Mouse (Mus musculus) adrenal gland, postnatal 25 days (tissue): ENCODE results near the gene Caly. TPM values are rescaled to one million over a fixed set of nuclear protein-coding genes. Genes with fewer than 3 reads are reported as not detected.

Experiments used
- DNase-seq: peaks from one replicate; pipeline ENCODE4 v3.0.0; 2021; ENCODE audit warnings: mixed read lengths
- total RNA-seq: library from RNA; stranded (reverse); gene quantifications from 2 replicates; pipeline ENCODE4 v1.2.3, GENCODE M21; 2021

Caly gene
- total RNA-seq, 1 experiment from 2014 or later = 5.8 TPM

DNA sequence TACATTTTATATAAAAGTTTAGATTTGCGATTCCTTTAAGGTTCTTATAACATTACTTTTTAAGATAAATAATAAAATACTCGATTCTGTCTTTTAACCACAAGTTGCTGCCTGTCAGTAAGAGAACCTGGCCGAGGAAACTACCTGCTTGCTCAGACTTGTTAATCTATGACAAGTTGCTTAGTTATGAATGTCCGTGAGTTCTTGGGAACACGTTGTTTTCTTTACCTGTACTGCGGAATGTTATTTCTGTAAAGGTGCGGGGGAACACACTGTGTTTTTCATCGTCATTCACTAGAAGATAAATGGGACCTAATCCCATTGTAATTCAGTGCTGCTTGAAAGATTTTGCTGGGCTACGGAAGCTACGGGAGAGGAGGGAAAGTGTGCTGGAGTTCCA, 8.3 kb upstream of the Caly start:
- DNase-seq = no peak

DNA sequence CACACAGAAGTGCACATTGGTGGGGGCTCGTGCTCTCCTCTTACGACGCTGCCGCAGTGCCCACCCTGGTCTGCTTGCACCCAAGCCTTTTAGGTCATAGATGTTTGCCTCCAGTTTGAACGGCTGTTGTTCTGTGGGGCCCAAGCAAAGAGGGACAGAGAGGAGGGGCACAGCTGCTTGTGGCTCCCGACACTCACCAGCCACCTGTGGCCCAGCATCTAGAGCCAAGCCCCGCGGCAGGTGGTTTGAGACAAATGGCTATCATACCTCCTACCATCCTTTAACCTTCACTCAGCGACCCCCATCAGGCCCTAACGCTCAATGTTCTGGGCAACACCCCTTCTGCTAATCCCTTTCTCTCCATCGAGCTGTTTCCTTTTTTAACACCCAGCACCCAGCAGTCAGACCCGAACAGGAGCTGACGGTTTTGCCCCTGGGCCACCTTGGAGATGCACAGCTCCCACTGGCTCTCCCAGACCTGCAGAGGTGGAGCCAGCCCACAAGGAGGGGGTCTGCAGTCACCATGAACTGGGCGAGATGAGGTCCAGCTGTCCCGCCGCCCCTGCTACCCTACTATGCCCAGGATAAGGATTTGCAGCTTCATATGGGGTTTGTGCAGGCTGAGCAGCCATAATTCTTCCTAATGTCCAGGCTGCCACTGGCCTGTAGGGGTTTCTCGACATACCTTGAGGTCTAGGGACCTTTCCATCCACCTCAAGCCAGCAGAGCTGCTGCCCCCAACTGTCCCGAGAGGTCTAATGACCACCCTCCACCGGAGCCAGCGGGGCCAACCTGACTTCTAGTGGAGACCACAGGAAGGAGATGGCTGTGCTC, 723 bp downstream of the Caly start:
- no peak for DNase-seq

DNA sequence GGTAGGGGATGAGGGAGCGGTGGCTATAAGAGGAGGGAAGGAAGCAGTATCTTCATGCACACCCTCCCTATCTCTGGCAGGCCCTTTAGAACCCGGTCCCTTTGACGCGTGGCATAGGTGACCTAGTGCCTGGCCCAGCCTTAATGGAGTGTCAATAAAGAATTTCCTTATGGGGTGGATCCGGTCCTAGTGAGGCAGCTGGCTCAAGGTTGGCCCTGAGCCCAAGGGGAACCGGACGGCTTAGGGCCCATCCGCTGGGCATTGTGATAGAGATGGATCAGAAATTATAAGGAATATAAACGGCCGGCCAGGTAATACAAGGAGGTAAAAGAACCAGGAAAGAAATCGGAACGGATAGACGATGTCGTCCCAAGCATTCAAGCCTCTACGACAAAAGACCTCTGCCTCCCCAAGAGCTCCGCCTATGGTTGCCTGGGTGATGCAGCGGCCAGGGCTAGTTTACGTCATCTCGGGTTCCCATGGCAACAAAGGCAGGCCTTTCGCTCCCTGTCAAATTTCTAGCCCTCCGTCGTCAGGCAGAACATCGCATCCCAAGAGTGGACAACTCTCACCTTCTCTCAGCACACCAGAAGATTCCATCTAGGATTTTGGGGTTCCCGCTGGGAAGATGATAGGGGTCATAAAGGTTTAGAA, 1.7 kb downstream of the Caly start:
- peak; percentile 83 for DNase-seq

DNA sequence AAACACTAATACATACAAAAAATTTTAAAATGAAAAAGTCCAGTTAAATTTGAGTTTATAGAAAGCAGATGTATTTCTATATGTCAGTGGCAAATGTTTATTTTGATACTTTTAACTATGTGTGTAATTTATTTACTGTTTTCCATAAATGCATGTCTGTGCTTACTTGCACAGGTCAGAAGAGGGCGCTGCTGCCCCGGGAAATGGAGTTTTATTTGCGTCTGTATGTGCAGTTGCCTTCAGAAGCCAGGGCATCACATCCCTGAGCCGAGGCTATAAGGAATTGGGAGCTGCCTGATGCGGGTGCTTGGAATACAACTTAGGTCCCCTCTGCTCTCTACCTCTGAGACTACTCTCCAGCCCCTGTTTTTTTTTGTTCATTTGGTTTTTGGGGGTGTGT, 3.6 kb downstream of the Caly start:
- DNase-seq = peak; percentile 76

DNA sequence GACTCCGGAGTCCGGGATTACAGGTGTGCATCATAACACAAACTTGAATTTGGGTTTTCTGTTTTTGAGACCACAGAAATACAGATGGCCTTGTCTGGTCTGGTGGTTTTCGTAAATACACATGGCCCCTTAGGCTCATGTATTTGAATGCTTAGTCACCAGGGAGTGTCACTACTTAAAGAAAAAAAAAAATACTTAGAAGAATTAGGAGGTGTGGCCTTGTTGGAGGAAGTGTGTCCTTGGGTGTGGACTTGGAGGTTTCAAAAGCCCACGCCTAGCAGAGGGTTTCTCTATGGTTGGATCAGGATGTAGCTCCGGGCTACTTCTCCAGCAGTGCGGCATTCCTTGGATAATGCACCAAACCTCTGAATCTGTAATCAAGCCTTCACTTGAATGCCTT, 4.7 kb downstream of the Caly start:
- no peak for DNase-seq

DNA sequence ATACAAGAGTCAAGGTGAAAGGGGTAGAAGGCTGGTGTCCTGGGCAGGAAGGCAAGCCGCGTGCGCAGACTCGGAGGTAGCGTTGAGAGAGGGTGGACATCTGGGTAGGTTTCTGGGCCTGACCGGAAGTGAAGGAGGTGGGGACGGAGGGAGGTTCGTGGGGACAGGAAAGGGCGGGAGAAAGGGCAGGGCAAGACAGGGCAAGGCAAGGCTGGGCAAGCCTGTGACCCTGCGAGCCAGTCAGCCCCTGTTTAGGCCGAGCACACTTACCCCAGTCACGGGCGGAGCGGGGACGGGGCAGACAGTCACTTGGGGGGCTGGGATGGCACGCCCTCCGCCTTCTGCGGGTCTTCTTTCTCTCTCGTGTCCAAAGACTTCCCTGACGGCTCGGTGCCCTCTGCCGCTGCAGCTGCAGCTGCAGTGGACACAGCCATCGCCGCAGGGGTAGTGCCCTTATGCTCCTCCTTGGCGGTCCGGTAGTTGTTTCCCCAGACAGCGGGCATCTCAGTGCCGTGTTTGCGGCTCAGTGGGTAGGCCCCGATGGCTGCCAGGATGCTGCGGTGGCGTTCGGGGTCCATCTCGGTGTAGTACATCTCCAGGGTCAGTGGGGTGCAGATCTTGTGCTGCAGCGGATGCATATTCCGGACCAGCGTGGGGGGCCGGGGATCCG, 12.2 kb downstream of the Caly start:
- DNase-seq = no peak

DNA sequence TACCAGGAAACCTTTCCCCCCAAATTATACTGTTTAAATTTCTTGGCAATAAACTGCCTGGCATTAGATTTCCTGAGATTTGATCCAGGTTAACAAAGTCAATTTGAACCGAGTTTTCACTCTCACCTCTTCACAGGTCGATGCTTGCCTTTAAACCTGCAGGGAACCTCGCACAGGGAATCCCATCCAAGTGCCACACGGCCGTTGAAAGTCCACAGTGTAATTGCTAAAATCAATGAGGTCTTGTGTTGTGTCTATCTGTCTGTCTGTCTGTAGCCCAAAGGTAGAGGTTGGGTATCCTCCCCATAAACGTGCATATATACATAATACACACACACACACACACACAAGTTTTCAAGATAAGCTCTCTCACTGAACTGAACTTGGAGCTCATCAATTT, 15.0 kb downstream of the Caly start:
- DNase-seq = no peak

DNA sequence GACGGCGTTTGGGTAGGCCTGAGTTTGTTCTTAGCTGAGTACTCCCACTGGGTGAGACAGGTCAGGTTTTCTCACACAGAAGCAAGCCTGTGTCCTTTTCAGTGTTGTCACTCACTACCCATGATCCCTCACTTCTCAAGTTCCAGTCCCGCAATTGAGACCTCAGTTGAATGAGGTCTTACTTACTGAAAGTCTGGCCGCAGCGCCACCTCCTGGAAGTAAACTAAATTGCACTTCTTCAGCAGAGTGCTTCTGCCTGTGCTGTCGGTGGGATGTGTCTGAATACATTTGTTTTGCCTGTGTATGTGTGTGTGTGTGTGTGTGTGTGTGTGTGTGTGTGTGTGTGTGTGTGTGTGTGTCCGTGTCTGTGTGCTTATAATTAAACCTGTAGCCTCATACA, 19.3 kb downstream of the Caly start:
- DNase-seq = peak; percentile 62

DNA sequence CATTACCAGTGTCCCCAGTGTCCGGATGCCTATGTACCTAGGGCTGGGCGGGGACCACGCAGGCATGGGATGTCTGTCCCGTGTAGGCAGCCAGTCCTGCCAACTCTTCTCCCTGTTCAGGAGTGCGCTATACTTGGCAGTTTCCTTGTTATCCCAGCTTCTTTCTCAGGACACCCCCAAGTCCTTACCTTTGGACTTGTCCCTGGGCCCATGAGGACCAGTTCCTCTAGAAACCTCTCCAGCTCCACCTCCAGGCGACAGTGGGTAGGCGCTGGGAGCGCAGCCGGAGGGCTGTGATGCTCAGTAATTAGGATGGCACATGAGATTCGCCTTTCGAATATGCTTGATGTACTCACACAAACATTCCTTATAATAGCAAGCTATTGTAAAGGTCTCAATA, 20.0 kb downstream of the Caly start:
- no peak for DNase-seq

DNA sequence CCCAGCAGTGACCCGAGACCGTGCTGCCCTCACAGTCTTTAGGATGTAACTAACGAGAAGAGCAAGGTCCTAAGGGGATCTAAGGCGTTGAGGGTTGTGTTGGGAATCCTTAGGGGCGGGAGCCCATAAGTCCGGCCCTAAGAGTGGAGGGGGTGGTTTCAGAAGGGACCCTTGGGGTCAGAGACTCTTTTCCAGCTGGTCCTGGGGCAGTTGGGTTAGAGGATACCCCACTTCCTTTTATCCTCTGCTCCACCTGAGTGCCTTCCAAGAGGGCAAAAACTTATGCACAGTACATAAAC, 20.6 kb downstream of the Caly start:
- no peak for DNase-seq

DNA sequence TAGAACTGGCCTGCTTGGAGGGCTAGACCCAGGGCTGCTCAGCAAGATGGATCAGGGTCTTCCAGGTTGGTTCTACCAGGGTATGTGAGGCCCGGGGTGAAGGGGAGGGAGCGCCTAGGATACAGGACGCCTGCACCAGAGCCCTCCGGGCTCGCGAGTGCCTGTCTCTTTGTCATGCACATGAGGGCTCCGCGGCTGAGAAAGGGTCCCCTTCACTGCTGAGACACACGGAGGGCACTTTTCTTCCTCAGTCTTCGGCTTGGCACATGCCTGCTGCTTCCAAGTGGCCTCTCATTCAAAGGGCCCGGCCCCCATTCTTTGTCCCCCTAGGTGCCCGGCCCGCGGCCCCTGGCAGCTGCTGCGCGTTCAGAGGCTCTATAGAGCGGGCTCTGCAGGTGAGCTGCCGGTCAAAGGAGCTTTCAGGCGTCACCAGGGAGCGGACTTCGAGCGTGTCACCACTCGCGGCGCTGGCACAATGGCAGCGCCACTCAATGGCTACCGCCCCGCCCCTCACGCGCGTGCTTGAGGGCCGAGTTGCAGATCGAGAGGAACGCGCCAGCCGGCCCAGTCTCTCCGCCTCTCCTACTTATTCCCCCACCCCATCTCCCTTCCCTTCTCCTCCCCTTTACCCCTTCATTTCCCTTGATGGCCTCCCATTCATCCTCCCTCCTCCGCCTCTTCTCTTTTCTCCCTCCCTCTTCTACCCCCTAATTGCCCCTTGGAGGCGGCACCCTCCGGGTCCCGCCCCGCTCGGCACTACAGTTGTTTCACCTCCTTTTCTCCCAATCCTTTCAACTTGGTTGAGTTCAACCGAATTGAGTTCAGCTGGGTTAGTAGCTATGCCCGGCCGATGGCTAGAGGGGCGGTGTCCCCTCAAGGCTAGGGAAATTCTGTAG, 21.2 kb downstream of the Caly start:
- DNase-seq = peak; percentile 41

DNA sequence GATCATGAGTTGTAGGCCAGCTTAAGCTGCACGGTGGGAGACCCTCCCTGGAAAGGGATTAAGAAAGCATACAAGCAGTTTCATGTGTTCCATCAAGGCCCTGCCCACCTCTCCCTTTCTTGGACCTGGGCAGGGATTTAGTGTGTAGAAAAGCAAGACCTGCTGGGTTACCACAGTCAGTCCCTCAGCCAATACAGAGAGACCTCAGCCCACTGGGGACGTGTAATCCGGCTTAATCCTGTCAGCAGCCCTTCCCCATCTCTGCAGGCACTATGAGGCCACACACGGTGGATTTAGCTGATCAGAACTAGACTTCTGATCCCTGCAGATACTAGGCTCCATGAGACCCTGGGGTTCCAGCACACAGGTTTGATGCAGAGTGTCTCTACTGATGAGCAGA, 22.7 kb downstream of the Caly start:
- DNase-seq = no peak

DNA sequence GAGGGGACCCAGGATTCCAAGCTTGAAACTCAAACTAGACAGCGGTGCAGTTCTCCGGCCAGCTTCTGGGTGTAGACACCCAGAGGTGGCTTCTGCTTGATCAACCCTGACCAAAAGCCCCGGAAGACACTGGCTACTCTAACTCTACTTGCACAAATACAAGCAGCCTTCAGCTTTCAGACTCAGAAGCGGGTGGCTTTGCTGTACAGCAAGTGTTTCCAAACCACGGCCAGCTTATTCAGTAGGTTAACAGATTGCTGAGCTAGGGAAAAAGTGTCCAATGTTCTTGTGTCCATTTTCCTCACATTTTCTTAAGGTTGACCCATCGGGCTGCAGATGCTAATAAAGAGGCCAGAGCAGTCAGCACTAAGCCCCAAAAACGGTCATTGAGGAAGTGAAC, 23.8 kb downstream of the Caly start:
- DNase-seq = no peak

DNA sequence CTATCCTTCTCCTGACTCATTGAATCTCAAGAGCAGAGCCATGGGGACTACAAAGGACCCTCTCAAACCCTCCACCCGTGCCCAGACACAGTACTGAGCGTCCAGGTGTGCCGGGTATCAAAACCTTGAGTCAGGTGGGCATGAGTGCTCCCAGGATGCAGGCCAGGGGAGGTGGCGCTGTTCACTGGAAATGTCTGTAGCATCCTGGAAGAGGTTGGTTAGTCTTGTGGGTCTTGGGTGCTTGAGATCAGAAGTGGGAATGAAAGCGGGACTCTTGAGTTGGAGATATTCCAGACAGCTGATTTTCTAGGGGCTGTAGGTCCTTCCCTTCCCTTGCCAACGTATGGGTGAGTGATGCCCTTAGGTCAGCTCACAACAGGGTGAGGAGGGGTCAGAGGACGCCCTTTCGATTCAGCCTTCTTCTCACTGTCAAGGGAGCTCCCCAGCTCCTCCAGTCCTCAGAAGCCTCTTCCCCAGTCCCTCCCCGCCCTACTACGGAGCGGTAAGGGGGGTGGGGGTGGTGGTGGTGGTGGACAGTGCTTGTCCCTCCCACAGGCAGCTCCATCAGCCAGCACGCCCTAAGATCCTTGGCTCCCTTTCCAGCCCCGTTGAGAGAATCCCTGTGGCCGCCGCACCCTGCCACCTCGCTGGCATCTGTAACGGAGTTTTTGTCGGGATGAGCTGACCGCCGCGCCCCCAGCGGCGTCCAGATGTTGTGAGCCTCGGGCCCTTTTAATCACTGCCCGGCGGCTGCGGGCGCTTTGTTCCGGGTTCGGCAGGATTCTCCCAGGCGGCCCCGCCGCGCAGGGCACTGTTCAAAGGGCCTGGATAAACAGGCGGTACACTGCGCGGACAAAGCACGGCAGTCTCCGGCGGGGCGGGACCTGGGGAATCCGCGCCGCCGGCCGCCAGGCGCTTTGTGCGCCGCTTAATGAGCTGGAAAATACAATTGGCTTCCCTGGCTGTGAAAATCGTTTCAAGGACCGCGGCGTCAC, 24.6 kb downstream of the Caly start:
- DNase-seq = peak; percentile 33

DNA sequence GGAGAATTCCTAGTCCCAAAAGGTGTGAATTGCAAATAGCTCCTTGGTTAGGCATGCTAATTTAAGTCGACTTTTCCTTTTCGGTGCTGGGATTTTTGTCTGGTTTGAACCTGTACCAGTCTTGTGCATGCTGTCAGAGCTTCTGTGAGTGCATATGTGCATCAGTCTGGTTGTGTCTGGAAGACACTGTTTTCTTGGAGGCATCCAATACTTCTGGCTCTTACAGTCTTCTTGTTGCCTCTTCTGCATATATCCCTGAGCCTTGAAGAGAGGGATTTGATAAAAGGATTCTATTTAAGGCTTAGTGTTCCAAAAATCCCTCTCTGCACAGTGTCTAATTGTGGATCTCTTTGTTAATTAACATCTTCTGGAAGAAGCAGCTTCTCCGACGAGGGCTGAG, 28.2 kb downstream of the Caly start:
- DNase-seq = no peak

DNA sequence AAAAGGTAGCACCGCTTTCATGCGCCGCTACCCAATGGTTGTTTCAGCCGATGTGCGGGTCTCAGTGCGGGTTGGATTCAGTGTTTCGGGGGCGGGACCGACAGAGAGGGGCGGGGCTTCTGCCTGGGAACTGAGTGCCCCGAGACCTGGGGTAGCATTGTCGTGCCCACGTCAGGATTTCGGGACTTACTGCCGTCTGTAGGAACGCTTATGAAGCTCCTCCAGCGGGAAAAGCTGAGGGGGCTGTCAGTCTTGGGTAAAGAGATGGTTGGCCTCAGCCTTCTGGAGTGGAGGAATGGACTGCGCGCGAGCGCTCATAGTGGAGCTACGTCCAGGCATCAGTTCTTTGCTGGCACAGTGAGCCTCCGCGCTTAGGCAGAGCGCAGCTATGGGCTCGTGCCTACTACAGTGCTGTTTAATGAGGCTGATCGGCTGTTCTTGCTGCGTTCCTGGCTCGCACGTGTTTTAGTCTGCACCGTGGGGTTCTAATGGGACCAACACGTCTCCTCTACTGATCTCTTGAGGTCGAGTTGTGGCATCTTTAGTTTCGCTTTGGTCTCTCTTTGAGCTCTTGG, 33.1 kb downstream of the Caly start:
- peak; percentile 36 for DNase-seq

DNA sequence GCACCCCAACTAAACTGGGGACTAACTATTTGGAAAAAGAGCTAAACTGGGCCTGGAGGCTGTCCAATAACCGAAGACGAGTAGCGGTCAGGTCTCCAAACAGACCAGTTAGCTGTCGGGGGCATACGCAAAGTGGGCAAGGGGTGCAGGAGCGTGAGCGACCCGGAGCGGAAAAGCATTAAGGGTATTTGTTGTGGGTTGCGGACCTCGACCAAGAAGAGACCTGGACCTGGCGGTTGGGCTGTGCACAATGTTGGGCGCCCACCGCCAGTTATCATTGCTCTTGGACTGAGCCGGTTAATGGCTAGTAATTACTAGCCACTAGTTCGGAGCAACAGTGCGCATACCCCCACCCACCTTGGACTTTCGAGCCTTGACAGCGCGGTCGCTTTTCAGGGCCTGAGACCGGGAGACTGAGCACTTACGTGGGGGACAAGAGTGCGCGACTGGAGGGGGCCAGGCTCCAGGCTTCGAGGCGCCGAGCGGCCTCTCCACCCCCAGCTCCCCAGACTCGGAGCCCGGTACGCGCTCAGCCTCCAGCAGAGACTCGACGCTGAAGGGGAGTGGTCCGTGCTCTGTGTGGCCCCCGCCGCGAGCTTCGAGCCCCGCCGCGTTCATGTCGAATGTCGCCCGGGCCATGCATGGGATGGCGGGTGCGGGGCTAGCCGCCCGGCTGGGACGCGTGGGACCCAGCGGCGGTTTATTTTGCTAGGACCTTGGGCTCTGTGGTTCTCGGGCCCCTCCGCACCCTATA, 33.8 kb downstream of the Caly start, which contains the start of gene Msx3:
Gene Msx3 (minus strand): TSS at position 729 of the 754 bp plus-strand sequence.
- DNase-seq = no peak

DNA sequence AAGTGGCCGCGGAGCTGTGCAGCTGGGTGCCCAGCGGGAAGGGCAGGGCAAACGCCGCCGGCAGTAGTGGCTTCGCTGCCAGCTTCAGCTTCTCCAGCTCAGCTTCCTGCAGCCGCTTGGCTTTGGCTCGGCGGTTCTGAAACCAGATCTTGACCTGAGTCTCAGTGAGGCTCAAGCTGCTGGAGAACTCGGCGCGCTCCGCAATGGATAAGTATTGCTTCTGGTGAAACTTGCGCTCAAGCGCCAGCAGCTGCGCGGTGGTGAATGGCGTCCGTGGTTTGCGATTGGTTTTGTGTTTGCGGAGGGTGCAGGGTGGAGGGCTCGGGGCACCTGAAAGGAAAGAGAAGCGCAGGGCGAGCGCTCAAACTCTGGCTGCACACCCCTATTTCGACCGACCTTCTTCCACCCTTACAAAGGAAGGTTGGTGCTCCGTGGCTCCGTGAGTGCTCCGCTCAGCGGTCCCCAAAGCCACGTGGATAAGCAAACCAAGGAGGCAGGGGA, 34.5 kb downstream of the Caly start:
- no peak for DNase-seq

DNA sequence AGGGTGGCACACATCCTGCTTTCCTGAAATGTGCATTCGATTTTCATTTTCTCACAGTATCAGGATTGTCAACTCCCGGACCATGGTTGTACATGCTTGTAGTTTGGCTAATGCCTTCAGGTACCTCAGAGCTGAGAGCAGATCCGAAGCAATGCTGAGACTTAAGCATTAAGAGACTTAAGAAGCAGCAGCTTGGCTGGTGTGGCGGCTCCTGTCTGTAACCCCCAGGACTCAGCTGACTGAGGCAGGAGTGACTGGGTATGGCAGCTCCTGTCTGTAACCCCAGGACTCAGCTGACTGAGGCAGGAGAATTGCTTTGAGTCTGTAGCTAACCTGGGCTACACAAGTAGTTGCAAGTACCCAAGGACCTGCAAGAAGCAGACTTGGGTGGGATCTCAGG, 36.8 kb downstream of the Caly start:
- no peak for DNase-seq

DNA sequence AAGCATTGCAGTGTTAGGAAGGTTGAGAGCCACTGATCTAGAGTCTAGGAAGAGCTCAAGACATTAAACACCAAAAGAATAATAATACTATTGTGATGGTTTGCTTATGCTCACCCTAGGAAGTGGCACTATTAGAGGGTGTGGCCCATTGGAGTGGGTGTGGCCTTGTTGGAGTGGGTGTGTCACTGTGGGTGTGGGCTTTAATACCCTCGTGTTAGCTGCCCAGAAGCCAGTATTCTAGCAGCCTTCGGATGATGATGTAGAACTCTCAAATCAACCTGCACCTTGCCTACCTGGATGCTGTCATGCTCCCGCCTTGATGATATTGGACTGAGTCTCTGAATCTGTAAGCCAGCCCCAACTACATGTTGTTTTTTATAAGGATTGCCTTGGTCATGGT, 39.6 kb downstream of the Caly start:
- DNase-seq = no peak
